Mouse (Mus musculus): ENCODE data around the gene Tmem163.

The Tmem163 gene

DNA sequence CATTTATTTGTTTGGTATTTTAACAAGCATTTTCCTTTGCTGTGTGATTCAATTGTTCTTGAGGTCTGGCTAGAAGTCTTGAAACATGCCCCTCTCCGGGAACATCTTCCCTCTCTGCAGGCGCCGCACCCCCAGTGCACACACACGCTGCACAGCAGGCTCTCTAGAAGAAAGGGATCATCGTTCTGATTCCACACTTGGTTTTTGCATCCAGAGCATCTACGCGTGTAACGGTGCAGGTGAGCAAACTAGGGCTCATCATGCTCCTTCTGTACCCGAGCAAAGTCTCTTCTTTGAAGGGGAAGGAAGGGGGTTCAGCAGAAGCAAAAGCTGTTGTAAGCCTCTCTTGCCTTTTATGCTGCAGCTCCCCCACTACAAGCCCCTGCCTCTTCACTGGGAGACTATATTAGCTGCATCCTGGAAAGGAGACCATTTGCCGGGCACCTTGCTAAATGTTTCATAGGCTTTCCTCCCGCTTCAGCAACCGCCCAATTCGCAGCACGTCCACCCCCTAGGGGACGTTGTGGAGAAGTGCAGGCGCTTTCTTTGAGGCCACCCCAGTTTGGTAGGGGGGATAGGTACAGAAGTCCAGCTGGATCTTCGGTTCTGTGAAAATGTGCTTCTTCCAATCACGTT, at the start of gene Tmem163:
TSS of gene Tmem163 (minus strand) at position 51 of the 636 bp plus-strand sequence.
- DNase-seq (ENCODE audit: low read depth, low spot score), result no peak

DNA sequence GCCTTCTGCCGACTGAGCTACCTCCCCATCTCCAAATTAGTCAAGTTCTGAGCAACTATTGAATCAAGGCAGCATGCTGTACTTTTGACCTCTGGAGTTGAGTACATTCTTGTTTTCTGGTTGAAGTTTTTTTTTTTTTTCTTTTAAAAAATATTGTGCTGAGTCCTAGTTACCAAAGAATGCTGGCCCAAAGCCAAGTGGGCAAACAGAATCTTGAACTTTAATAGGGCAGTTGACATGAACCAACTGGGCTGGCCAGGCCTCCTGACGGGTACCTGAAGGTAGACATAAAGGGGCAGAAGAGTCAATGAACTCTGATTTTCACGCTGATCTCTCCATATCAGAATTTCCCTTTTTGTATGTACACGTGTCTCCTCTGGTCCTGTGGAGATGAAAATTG, 49.7 kb upstream of the Tmem163 start, which contains the start of gene Acmsd:
TSS of gene Acmsd (plus strand) at position 318 of the 400 bp plus-strand sequence.
- DNase-seq (ENCODE audit: low read depth, low spot score), result no peak

GRCm38 (mm10) chr1:127723596-127723995, 44.2 kb upstream of the Tmem163 start:
- DNase-seq (ENCODE audit: low read depth, low spot score), result no peak

- no peak for DNase-seq (ENCODE audit: low read depth, low spot score)
Measured at GRCm38 (mm10) chr1:127718290-127718689, 38.9 kb upstream of the Tmem163 start.

DNA sequence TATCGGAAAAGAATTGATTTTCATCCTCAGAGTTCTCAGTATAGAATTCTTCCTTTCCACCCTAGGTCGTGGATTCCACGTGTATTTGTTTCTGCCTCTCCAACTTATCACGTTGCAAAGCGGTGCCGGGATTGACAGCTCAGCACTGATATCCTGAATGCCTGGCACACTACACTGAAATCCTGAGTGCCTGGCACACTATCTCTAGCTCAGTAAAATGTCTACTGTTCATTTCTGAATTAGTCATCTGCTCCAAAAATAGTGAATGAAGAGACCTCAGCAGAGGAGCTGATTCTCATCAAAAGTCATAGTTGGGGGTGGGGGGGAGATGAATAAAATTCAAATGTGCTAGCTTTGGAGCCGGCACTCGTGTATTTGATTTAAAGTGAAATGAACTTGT, 37.1 kb upstream of the Tmem163 start:
- no peak for DNase-seq (ENCODE audit: low read depth, low spot score)

DNA sequence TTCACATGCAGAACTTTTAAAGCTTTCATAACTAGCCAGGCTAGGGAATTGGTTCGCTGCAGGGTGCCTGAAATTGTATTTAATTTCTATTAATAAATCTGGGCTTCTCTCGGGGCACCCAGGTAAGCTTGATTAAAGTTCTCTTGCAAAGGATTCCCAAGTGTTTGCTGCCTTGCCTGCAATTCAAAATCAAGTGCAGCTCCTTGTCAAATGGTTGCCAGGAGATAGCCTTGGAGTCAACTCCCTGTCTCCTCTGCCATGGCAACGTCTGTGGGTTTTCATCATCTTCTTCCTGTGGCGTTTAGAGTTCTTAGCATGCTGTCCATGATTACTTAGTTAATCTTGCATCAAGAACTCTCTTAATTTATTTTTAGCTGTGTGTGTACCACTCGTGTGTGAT, 26.9 kb upstream of the Tmem163 start:
- no peak for DNase-seq (ENCODE audit: low read depth, low spot score)

DNA sequence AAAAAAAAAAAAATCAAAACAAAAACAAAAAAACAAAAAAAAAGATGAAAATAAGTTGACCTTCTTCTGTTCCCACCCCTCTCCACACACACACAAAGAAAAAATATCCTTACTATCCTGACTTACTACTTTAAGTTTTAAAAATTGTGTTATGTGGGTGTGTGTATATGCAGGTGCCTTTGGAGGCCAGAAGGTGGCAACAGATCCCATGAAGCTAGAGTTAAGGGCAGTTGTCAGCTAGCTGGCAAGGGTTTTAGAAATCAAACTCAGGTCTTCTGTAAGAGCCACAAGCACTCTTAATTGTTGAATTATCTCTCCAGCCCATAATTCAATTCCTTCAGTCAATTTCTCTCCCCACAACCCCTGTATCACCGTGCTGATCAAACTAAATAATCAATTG, 22.8 kb upstream of the Tmem163 start:
- no peak for DNase-seq (ENCODE audit: low read depth, low spot score)

DNA sequence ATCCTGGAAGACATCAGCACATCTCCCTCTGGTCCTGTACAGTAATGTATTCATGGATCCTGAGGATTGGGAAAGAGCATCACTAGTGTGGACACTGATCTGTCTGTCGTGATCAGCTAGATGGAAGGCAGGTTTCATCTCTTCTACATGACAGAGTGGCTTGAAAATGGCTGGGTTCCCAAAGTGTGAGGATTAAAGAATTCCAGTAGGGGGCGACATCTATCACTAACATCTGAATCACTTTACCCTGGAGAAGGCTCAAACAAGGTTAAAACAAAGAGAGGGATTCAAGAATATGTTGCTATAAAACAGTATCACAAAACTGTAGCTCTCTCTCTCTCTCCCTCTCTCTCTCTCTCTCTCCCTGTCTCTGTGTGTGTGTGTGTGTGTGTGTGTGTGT, 17.2 kb upstream of the Tmem163 start:
- no peak for DNase-seq (ENCODE audit: low read depth, low spot score)

DNA sequence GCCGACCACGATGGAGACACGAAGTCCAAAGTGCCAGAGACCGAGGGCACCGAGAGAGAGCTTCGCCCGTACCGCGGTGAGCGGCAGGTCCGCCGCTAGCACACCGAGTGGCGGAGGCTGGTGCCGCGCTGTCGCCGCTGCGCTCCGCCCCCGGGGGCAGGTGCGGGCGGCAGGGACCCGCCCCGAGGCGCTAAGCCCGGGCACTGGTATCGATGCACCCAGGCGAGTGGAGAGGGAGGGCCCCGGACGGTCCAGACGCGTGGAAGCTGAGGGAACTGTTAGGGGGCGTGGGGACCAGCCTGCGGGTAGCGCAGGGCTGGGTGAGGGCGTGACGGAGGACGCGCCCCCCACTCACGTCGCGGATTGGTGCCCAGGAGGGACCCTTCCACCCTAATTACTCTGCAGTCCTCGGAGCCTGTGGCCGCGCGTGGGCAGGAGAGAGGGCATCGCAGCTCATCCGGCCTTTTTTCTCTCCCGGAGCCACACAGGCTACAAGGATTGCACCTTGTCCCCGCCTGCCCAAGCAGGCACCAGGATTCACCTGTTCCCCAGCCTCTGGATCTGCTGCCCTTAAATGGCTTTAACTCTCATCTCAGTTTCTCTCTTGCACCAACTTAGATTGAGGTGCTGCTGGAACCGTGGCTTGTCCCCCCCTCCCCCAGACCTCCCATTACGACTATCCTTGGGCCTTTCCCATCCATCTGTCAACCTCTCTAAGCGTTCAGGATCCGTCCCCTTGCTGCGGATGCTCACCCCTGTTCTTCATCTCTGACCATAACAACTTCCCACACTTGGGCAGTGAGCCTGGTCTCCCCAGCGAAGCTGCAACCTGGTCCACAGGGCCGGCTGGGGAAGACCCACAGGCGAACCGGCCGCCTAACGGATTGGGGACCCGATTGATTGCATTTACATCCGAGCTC, 1.4 kb downstream of the Tmem163 start:
- DNase-seq (ENCODE audit: low read depth, low spot score), result no peak

- DNase-seq (ENCODE audit: low read depth, low spot score), result no peak
Measured at GRCm38 (mm10) chr1:127677131-127677631, 2.2 kb downstream of the Tmem163 start.

- no peak for DNase-seq (ENCODE audit: low read depth, low spot score)
Measured at GRCm38 (mm10) chr1:127676516-127677099, 2.7 kb downstream of the Tmem163 start.

DNA sequence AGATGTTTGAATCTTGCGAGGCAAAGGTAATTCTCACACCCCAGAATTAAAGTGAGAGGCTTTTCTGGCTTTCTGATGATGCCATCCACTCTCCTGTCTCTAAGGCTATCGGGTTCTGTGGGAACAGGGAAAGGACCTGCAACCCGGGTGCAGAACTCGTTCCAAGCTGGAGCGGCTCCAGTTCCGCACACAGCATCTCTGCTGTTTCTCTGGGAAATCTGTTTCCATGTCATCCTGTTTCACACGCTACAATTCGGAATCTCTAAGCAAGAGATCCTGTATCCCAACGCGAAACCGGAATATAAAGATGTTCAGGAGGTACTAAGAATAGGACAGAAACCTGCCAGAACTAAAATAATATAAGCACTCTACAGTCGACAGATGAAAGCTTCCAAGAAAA, 3.2 kb downstream of the Tmem163 start:
- no peak for DNase-seq (ENCODE audit: low read depth, low spot score)

- no peak for DNase-seq (ENCODE audit: low read depth, low spot score)
Measured at GRCm38 (mm10) chr1:127675253-127675652, 4.1 kb downstream of the Tmem163 start.

- DNase-seq (ENCODE audit: low read depth, low spot score), result no peak
Measured at GRCm38 (mm10) chr1:127673221-127674050, 5.9 kb downstream of the Tmem163 start.

- DNase-seq (ENCODE audit: low read depth, low spot score), result no peak
Measured at GRCm38 (mm10) chr1:127668161-127668560, 11.2 kb downstream of the Tmem163 start.

GRCm38 (mm10) chr1:127667110-127667860, 12.1 kb downstream of the Tmem163 start:
- DNase-seq (ENCODE audit: low read depth, low spot score), result no peak

DNA sequence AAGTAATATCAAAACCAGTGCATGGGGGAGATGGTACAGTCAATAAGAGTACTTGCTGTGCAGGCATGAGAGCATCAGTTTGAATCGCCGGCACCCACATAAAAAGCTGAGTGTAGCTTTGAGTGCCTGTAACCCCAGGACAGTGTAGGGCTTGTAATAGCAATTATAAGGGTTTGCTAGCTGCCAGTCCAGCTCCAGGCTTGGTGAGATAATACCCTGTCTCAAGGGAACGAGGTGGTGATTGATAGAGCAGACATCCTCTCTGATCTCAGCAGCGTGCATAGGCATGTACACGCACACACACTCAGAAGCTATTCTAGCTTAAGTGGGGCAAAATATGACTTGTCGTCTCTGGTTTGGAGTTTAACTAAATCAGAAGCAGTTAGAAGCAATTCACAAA, 13.1 kb downstream of the Tmem163 start:
- no peak for DNase-seq (ENCODE audit: low read depth, low spot score)

DNA sequence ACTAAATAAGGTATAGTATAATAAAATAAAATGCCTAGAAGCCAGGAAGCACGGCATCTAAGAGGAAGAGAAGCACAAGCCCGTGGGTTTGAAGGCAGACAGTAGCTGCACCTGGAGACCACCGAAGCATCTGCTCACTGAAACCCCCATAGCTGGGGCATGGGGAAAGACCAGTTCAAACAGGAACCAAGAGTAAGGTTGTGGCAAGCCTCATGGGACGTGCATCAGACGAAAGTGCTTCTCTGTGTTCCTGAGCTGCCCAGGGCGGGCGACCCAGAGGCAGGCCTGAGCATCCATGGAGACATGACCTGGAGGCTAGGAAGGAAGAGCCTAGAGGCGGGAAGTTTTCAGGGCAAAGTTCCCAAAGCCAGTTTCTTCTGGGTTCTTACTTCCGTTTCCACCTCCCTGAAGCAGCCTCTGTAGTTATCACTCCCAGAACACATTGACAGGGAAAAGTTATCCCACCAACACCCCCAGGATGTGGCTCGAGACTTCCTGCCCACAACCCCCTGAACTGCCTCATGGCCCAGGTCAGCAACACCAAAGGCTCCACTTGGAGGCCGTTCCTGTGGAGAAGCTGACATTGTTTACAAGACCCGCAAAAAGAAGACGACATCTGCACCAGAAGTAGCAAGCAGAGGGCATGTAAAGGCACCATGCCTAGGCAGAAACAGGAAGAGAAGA, 16.8 kb downstream of the Tmem163 start:
- no peak for DNase-seq (ENCODE audit: low read depth, low spot score)

GRCm38 (mm10) chr1:127661118-127662012, 18.0 kb downstream of the Tmem163 start:
- no peak for DNase-seq (ENCODE audit: low read depth, low spot score)

Data from retina, postnatal 7 days (tissue).